8 mouse cellular contexts compared by ENCODE assay signal in the genomic region with DNA sequence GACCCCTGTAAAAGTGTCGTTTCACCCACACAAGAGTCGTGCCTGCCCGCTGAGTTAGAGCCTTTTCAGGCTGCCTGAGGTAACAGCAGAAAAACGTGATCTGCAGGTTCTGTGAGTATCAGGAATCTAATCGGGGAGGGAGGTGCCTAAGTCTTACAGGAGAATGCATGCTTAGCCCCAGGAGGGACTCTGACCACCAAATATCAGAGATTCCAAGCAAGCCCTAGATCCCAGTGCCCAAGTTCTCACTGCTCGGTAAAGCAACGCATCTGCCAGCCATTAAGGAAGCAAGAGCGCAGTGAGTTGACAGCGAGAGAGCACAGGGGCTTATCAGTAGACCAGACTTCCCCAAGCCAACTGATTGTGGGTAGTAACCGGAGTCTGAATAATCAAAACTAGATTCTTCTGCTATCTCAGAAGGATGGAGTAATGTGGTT. TPM values are rescaled to one million over a fixed set of nuclear protein-coding genes. Genes with fewer than 3 reads are reported as not detected.
A peak's percentile ranks its signal among the peaks of the same experiment; 100 is the strongest.
DNase-seq lines count a peak whose midpoint lies in the region; TF ChIP-seq lines count a peak whose summit lies in the region.

No protein-coding gene starts in this region.

- no peak for TF ChIP-seq CTCF in E14TG2a.4 (conservative IDR thresholded peaks at IDR 0.05; ENCODE audit: low read length)

- peaks cover 39% of the 10 kb centered on the region for H3K4me1 ChIP-seq in E14TG2a.4 (replicated peaks; ENCODE audit: low read depth, low read length)

- H3K9me3 ChIP-seq in E14TG2a.4 (ENCODE audit: low read length), result no peaks in the 10 kb centered on the region

- H3K27me3 ChIP-seq in E14TG2a.4 (ENCODE audit: insufficient read depth, low read length), result no peaks in the 10 kb centered on the region

- peak; percentile 45 for DNase-seq in c-Kit-negative CD71-positive TER-119-positive erythroid progenitor cells, embryonic 14.5 days (ENCODE audit: low read depth, low spot score)
- DNase-seq in heart, adult 8-10 months (ENCODE audit: low spot score), result peak; percentile 24
- peak; percentile 39 for DNase-seq in kidney, adult 9 months
- peak; percentile 40 for DNase-seq in lung, postnatal 14 days
- peak; percentile 42 to 45 for DNase-seq in spleen, postnatal 10 days (ENCODE audit: low spot score in 2 of 2)
- no peak for DNase-seq in adrenal gland, postnatal 4 days (ENCODE audit: low spot score in 2 of 2)
- DNase-seq in frontal cortex, postnatal 14 days (ENCODE audit: low spot score in 2 of 2), result no peak

- H3K4me3 ChIP-seq in E14TG2a.4 (replicated peaks; ENCODE audit: low read length), result peak overlapping the region; percentile 98; the same call in 1 of the 2 replicates

- H3K36me3 ChIP-seq in E14TG2a.4 (ENCODE audit: insufficient read depth, low read length), result peaks cover 5% of the 10 kb centered on the region; the same call in 1 of the 2 replicates

RNA-seq across cellular contexts. Expression of gene Tbc1d15, which starts 1.1 kb away (rescaled TPM):
- total RNA-seq in heart, adult 8-10 months (2022), result 10 to 100 TPM; 40.3 to 59.3 (median 47.3) TPM
- 10 to 100 TPM; 85.8 to 88.4 TPM for total RNA-seq in adrenal gland, postnatal 4 days (2021)

Comparison
In these comparisons a context has a peak if more than half of its experiments do, and no peak if none do; other contexts are left out.
1. DNase-seq: peak in c-Kit-negative CD71-positive TER-119-positive erythroid progenitor cells, embryonic 14.5 days (single experiment), heart, adult 8-10 months (single experiment), kidney, adult 9 months (single experiment), lung, postnatal 14 days (single experiment) and spleen, postnatal 10 days (2 of 2); none in adrenal gland, postnatal 4 days (0 of 2) and frontal cortex, postnatal 14 days (0 of 2).